17 mouse cellular contexts compared by ENCODE assay signal in genomic region chr13:58163343-58163742, GRCm38 (mm10).
"Had no signal": no experiment of that assay in that cellular context is flagged by ENCODE, and none has a peak within 500 bp of the region (broad histone marks: within the 10 kb centered on the region; RNA-seq: fewer than 3 reads in every experiment).

No protein-coding gene starts in this region.

- DNase-seq: lung, adult 18-20 months; lung, embryonic 14.5 days; lung, postnatal 10 days; lung, postnatal 4 days; retina, postnatal 1 day; right cerebral cortex, adult 18-20 months; right cerebral cortex, postnatal 14 days; thymus, adult 2 months; thymus, postnatal 25 days; thymus, postnatal 4 days had no signal

- H3K4me3 ChIP-seq: midbrain, embryonic 10.5 days; midbrain, embryonic 13.5 days; myocyte; neural tube, embryonic 13.5 days; neural tube, embryonic 15.5 days; stomach, embryonic 15.5 days had no signal

- H3K27me3 ChIP-seq: midbrain, embryonic 13.5 days; neural tube, embryonic 13.5 days; neural tube, embryonic 15.5 days; stomach, embryonic 15.5 days had no signal

- H3K9me3 ChIP-seq: stomach, embryonic 15.5 days had no signal

- H3K4me2 ChIP-seq: lung, embryonic 14.5 days; midbrain, embryonic 13.5 days; neural tube, embryonic 13.5 days; neural tube, embryonic 15.5 days; stomach, embryonic 15.5 days had no signal

- H3K9ac ChIP-seq: lung, embryonic 14.5 days; midbrain, embryonic 13.5 days; neural tube, embryonic 13.5 days; neural tube, embryonic 15.5 days; stomach, embryonic 15.5 days had no signal

- H3K27ac ChIP-seq: midbrain, embryonic 10.5 days; midbrain, embryonic 13.5 days; neural tube, embryonic 13.5 days; neural tube, embryonic 15.5 days; stomach, embryonic 15.5 days; stomach, postnatal 0 days had no signal
